Mouse (Mus musculus) WW6 (cell line): ENCODE results near the gene Jmjd1c.
"Not testable (repeated sequence)": the region's sequence is repeated elsewhere in the genome, so short reads cannot be mapped to it uniquely, and the experiment has no call there.

ENCODE experiments used
- DNase-seq: peaks from one replicate; pipeline ENCODE4 v3.0.0-alpha.2; 2013; ENCODE audit warnings: low read depth, low spot score

Jmjd1c gene

GRCm38 (mm10) chr10:67100831-67101251 lies 4.9 kb downstream of the Jmjd1c start:
- DNase-seq, result no peak

- no peak for DNase-seq
Measured at GRCm38 (mm10) chr10:67104543-67104942, 8.6 kb downstream of the Jmjd1c start.

GRCm38 (mm10) chr10:67105331-67106217 lies 9.6 kb downstream of the Jmjd1c start:
- no peak for DNase-seq

- DNase-seq, result no peak
Measured at GRCm38 (mm10) chr10:67106400-67106799, 10.5 kb downstream of the Jmjd1c start.

- DNase-seq, result no peak
Measured at GRCm38 (mm10) chr10:67107017-67107761, 11.3 kb downstream of the Jmjd1c start.

- DNase-seq, result no peak
Measured at GRCm38 (mm10) chr10:67108096-67108495, 12.2 kb downstream of the Jmjd1c start.

GRCm38 (mm10) chr10:67109635-67110034 lies 13.7 kb downstream of the Jmjd1c start:
- no peak for DNase-seq

- DNase-seq, result no peak
Measured at GRCm38 (mm10) chr10:67111044-67111798, 15.3 kb downstream of the Jmjd1c start.

- DNase-seq, result no peak
Measured at GRCm38 (mm10) chr10:67111799-67112177, 15.9 kb downstream of the Jmjd1c start.

- DNase-seq, result not testable (repeated sequence)
Measured at GRCm38 (mm10) chr10:67112967-67113366, 17.0 kb downstream of the Jmjd1c start.

GRCm38 (mm10) chr10:67113833-67114232 lies 17.9 kb downstream of the Jmjd1c start:
- DNase-seq, result no peak

- no peak for DNase-seq
Measured at GRCm38 (mm10) chr10:67115115-67115514, 19.2 kb downstream of the Jmjd1c start.

GRCm38 (mm10) chr10:67115666-67116091 lies 19.8 kb downstream of the Jmjd1c start:
- no peak for DNase-seq

GRCm38 (mm10) chr10:67116251-67116650 lies 20.3 kb downstream of the Jmjd1c start:
- no peak for DNase-seq

- DNase-seq, result no peak
Measured at GRCm38 (mm10) chr10:67119291-67119690, 23.4 kb downstream of the Jmjd1c start.

GRCm38 (mm10) chr10:67120180-67120579 lies 24.3 kb downstream of the Jmjd1c start:
- DNase-seq, result no peak

GRCm38 (mm10) chr10:67120640-67121039 lies 24.7 kb downstream of the Jmjd1c start:
- no peak for DNase-seq

- DNase-seq, result no peak
Measured at GRCm38 (mm10) chr10:67123756-67124155, 27.8 kb downstream of the Jmjd1c start.

GRCm38 (mm10) chr10:67124156-67124555 lies 28.2 kb downstream of the Jmjd1c start:
- no peak for DNase-seq

GRCm38 (mm10) chr10:67126061-67126858 lies 30.3 kb downstream of the Jmjd1c start:
- peak; percentile 16 for DNase-seq
